Mouse (Mus musculus) frontal cortex, adult (tissue): ENCODE measurements around the gene Ppp1r12b.

Source experiments
- ATAC-seq: cut with Nextera tagmentation; 2 replicates; pipeline ENCODE4 v1.9.2; 2017; ENCODE audit warnings: mild to moderate bottlenecking, moderate library complexity, mixed read lengths; ENCODE audit not compliant: low TSS enrichment

The Ppp1r12b gene

GRCm38 (mm10) chr1:134940863-134941262 is 14.9 kb downstream of the Ppp1r12b start:
- ATAC-seq, result no peak

- no peak for ATAC-seq
Measured at GRCm38 (mm10) chr1:134938233-134938632, 17.5 kb downstream of the Ppp1r12b start.

DNA sequence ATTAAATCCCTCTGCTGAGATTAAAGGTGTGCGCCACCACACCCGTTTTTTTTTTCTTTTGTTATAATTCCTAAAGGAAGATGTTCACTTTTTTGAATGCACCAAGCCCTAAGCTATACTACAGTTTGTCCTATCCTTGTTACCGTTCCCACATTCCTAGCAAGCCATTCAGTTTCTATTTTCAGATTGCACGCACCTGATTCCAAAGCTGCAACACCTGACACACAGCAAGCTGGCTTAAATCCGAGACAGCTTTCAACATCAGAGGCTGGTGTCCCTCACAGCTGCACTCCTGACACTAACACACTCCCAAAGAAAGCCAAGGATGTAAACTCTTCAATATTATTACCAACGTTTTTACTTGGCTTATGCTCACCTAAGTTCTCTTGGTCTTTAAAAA is 19.4 kb downstream of the Ppp1r12b start:
- ATAC-seq, result no peak

- ATAC-seq, result no peak
Measured at GRCm38 (mm10) chr1:134932431-134932830, 23.3 kb downstream of the Ppp1r12b start.

GRCm38 (mm10) chr1:134919010-134919409 is 36.7 kb downstream of the Ppp1r12b start:
- ATAC-seq, result peak; percentile 58; the same call in 1 of the 2 replicates

- no peak for ATAC-seq
Measured at GRCm38 (mm10) chr1:134915421-134915820, 40.3 kb downstream of the Ppp1r12b start.

DNA sequence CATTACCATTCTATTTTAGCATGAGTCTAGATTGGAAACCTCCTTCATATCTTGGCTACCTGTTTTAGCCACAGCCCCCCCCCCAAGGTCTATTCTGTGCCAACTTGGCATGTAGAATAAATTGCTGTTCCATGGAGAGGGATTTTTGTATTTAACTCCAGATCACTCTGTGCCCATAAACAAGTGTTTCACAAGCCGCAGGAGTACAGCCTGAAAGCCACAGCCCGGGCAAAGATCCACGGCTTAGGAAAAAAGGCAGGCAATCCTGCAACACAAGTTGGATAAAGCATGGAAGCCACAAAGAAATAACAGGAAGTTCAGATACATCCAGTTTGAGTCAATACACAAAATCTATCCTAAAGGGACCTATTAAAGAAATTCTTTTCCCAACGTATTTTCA is 42.2 kb downstream of the Ppp1r12b start:
- no peak for ATAC-seq

GRCm38 (mm10) chr1:134911892-134912291 is 43.9 kb downstream of the Ppp1r12b start:
- no peak for ATAC-seq

GRCm38 (mm10) chr1:134910037-134910436 is 45.7 kb downstream of the Ppp1r12b start:
- ATAC-seq, result no peak; the same call in 1 of the 2 replicates

DNA sequence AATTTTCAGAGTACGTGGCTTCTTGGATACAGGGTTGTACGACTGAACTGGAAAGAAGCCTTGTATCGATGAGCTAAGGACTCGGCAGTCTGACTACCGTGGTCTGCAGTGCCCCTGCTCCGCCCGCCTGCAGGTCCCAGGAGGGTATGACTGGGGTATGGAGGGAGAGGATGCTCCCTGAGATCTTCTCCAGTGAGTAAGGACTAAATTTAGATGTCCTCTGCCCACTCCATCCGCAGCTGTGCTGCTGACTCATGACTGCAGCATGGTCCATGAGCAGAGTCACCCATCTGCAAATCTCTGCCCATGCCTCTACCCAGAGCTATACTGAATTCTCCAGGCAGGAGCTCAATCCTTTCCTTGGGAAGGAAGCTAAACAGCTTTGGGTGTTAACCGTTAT is 46.3 kb downstream of the Ppp1r12b start:
- ATAC-seq, result peak; percentile 99

GRCm38 (mm10) chr1:134902051-134902619 is 53.6 kb downstream of the Ppp1r12b start:
- ATAC-seq, result peak; percentile 62; the same call in 1 of the 2 replicates

DNA sequence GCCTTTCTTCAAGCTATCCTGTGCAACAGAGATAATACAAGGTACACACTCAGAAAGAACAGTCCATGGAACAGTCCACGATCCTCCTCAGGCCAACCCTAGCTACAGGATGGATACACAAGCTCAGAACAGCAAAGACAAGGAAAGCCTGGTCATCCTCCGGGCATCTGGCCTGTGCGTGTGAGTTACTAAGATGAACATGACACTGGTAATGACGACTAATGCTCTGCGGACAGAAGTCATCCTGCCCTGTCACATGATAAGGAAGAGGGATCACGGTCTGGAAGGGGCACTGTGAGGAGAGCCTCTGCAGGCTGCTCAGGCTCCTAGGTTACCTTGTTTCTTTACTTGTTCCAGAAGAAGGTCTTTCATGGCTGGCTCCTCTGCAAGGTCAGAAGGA is 59.7 kb downstream of the Ppp1r12b start:
- no peak for ATAC-seq

DNA sequence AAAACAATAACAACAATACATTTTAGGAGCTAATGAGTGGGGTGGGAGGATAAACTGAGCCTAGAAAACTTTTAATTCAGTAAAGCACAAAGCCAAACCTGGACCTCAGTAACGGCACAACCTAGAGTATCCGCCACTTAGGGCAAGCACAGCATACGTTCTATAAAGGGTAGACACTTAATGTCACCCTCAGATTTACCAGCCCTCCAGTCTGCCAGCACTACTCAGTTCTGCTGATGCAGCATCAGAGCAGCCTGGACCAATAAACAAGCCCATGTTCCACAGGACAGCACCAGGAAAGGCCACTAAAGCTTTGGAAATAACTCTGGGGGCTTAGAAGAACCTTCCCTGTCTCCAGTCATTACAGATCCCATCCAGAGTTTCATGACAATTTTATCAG is 60.9 kb downstream of the Ppp1r12b start:
- ATAC-seq, result no peak

DNA sequence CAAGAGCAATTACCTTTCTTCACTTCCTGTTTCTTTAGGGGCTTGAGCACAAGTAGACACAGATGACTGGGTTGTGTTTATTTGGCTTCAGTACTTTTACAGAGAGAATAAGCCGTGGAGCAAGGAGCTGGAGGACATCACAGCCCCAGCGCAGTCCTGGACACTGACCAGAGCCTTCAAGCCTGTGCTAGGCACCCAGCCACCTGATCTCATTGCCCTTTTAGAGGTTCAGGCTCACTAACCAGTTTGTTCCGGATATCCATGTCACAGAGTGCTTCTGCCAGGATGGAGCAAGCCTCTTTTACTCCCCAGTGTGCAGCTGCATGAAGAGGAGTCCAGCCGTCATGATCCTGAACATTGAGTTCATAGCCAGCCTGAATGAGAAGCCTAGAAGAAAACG is 63.8 kb downstream of the Ppp1r12b start:
- no peak for ATAC-seq

DNA sequence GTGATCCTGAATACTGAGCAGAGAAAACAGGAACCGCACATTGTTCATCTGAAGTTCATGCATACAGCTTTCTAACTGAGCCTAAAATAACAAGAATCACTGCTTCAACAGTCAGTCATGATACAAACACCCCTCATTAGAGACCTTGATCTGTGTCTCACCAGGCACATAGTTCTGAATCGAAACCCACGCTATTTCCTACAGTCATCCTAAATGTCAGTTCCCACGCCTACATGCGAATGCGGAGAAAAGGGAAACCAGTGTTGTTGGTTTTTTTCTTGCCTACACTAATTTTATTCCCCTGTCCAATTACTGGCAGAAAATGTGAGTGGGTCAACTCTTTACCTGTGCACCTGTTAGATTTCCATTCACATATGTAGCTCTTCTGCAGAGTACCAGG is 66.1 kb downstream of the Ppp1r12b start:
- ATAC-seq, result peak; percentile 41; the same call in 1 of the 2 replicates

DNA sequence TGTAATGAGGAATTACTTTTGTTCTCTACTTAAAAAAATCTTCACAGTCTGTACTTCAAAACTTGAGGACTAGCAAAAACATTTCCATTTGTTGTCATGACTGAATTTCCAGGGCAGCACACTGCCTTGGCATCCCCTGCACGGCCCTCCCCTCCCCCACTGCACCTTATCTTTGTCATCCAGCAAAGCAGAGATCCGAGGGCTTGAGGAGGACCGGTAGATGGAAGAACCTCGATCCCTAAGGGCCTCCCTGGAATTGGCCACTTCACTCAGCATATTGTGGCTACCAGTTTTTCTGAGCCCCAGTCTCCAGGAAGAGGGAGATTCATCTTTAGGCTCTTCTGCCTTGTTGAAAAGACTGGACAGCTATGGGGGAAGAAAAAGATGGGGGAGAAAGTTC is 79.9 kb downstream of the Ppp1r12b start:
- no peak for ATAC-seq

- no peak for ATAC-seq
Measured at GRCm38 (mm10) chr1:134872678-134873077, 83.1 kb downstream of the Ppp1r12b start.

DNA sequence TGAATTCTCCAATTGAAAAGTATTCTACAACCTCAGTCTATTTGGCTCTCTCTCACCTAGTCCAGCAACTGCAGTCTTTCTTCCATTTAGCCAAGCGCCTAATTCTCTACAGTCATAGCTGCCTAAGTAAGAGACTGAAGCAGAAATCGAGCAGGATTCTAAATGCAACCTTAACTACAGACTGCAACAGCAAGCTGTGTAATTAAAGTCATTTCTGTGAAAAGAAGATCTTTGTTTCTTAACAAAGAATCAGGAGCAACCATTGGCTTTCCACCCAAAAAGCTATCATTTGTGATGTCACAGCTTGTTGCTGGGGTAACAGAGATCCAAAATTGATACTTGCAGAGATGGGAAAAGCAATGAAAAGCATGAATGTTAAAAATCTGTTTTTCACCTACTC is 89.3 kb downstream of the Ppp1r12b start:
- 0 out of 2 replicates have a peak, but pooled peaks have one; percentile 45 for ATAC-seq

GRCm38 (mm10) chr1:134865552-134865951 is 90.2 kb downstream of the Ppp1r12b start:
- peak; percentile 73 for ATAC-seq

DNA sequence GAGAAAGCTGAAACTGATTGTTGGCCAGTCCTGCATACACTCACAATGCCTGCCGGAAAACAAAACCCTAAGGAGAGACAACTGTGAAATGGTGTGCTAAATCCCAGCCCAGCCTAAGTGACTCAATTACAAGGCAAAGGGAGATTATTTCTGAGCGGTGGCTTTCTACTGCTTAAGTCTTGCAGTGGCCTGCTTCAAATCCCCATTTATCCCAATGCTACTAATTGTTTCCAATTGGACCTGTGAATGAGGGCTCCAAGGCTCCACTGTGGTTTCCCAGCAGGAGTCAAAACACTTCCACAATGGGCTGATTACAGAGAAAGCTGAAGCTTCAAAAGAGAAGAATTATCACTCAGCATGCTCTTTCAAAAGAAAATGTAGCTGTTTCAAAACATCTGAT is 95.2 kb downstream of the Ppp1r12b start:
- ATAC-seq, result 0 out of 2 replicates have a peak, but pooled peaks have one; percentile 31

DNA sequence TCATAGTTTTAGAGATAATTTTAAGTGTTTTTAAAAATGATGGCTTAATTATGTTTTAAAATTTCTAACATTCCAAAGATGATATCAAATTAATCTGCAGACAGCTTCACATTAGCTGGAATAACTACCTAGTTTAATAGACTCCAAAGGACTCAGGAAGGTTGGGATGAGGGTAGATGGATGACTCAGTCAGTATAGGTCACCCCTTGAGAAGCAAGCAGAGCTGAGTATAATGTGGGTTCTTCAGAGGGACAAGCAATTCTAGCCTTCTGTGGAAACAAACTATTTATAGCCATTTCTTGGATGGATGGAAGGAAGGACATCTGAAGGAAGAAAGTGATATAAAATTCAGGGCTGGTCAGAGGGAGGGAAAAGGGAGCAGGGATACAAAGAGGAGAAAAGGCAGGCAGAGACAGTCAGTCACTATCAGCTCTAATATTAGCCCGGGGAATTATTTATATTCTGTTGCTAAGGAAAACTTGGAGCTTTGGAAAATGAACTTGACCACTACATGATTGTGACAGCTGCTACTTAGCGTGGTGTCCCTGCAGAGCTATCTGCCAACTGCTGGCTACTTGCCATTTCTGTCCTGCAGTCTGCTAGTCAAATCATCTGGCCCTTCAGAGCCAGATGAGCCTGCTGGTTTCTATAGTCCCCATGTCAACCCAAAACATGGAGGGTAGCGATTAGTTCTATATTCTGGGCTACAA is 97.2 kb downstream of the Ppp1r12b start:
- no peak for ATAC-seq

- ATAC-seq, result peak; percentile 67; the same call in 1 of the 2 replicates
Measured at GRCm38 (mm10) chr1:134854325-134854982, 101.3 kb downstream of the Ppp1r12b start.

DNA sequence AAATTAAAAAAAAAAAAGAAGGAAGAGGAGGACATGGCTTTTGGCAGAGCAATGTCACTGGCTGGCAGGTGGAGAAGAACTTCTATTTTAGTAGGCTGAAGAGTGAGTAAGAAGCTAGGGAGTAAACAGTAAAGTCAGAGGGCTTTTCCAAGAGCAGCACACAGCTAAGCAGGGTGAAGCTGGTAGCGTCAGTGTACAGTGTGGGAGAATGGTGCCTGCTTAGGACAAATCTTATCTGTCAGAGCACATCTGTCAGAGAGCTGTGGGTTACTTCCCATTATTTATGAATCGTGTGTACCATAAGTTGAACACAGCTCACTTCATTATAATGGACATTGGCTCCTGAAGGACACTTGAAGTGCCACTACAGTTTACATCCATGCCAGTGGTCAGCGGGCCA is 102.9 kb downstream of the Ppp1r12b start:
- no peak for ATAC-seq
